In the genomic region with DNA sequence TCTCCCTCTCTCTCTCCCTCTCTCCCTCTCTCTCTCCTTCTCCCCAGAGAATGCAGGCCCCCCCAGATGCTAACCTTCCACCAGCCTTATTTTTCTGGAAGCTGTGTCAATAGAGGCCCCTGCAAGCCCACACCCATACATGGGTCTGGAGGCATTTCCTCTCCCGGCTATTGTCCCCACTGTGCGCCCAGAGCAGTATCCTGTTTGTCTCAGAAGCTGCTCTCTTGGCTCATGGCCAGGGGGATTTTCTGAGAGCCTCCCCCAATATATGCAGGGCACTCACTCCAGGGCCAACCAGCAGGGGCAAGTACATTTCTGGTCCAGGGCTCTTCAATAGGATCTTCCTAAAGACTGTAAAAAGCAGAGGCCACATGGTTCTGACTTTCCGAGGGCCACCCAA, we compare ENCODE assay signal across 8 mouse cellular contexts. TPM values are rescaled to one million over a fixed set of nuclear protein-coding genes. Genes with fewer than 3 reads are reported as not detected.
DNase-seq lines count a peak whose midpoint lies in the region; ATAC-seq and TF ChIP-seq lines count a peak whose summit lies in the region.

No protein-coding gene starts in this region.

- ATAC-seq in lung, embryonic 16.5 days (ENCODE audit: low read depth), result peak; percentile 66

- TF ChIP-seq POLR2A in kidney, adult 2 months (IDR thresholded peaks at IDR 0.05; ENCODE audit: low read depth, low read length), result no peak

- H3K4me1 ChIP-seq in kidney, adult 2 months (ENCODE audit: control insufficient read depth, insufficient read depth, low read length), result peaks cover 74% of the 10 kb centered on the region
- H3K4me1 ChIP-seq in lung, embryonic 16.5 days (replicated peaks; ENCODE audit: control insufficient read depth, insufficient read depth, low read length), result peaks cover 22% of the 10 kb centered on the region

- H3K27me3 ChIP-seq in kidney, adult 2 months (replicated peaks; ENCODE audit: control insufficient read depth, insufficient read depth, low read length), result no peaks in the 10 kb centered on the region
- H3K27me3 ChIP-seq in lung, embryonic 16.5 days (ENCODE audit: control insufficient read depth, insufficient read depth, low read depth, low read length), result no peaks in the 10 kb centered on the region

- peak overlapping the region; percentile 73 for H3K27ac ChIP-seq in layer of hippocampus, adult 2 months
- H3K27ac ChIP-seq in kidney, adult 2 months (ENCODE audit: insufficient read depth, low read depth, low read length), result peak overlapping the region; percentile 91
- H3K27ac ChIP-seq in lung, embryonic 16.5 days (ENCODE audit: low read length), result peak overlapping the region; percentile 94

- intact Hi-C loops in left cerebral cortex, postnatal 4 days (cut with DNase I), result no loop called here

- H3K4me3 ChIP-seq in layer of hippocampus, adult 2 months, result no peak overlapping the region
- no peak overlapping the region for H3K4me3 ChIP-seq in kidney, adult 2 months (ENCODE audit: insufficient read depth, low read depth, low read length)
- no peak overlapping the region for H3K4me3 ChIP-seq in lung, embryonic 16.5 days (ENCODE audit: low read length)

- no peak for DNase-seq in layer of hippocampus, adult 2 months (ENCODE audit: low spot score in 2 of 2)
- no peak for DNase-seq in layer of hippocampus, adult 8-10 months (ENCODE audit: low spot score in 2 of 2)
- DNase-seq in gastrocnemius, postnatal 25 days, result peak; percentile 24
- peak; percentile 86 for DNase-seq in kidney, adult 2 months
- no peak for DNase-seq in urinary bladder, adult 18-20 months (ENCODE audit: low spot score in 2 of 2)
- no peak for DNase-seq in left cerebral cortex, postnatal 4 days
- no peak for DNase-seq in urinary bladder, postnatal 36 days (ENCODE audit: low spot score in 2 of 2)

- WGBS in kidney, adult 2 months, result 52% methylated on average over 3 of the region's 3 CpGs
- 62% methylated on average over 3 of the region's 3 CpGs for WGBS in lung, embryonic 16.5 days

- H3K9me3 ChIP-seq in lung, embryonic 16.5 days (ENCODE audit: control insufficient read depth, low read length), result no peaks in the 10 kb centered on the region

- peak overlapping the region; percentile 58 for H3K9ac ChIP-seq in lung, embryonic 16.5 days (ENCODE audit: low read length)

- peak overlapping the region; percentile 33 for H3K4me2 ChIP-seq in lung, embryonic 16.5 days (ENCODE audit: low read depth, low read length)

- no peaks in the 10 kb centered on the region for H3K36me3 ChIP-seq in kidney, adult 2 months (ENCODE audit: control insufficient read depth, insufficient read depth, low read length)
- H3K36me3 ChIP-seq in lung, embryonic 16.5 days (ENCODE audit: control insufficient read depth, insufficient read depth, low read length), result no peaks in the 10 kb centered on the region

- TF ChIP-seq CTCF in layer of hippocampus, adult 2 months (conservative IDR thresholded peaks at IDR 0.05), result no peak
- TF ChIP-seq CTCF in kidney, adult 2 months (conservative IDR thresholded peaks at IDR 0.05; ENCODE audit: insufficient read depth, insufficient read length, low read depth, low read length), result no peak

RNA-seq across cellular contexts. Expression of gene Sh3tc1, which starts 9.9 kb away (rescaled TPM):
- total RNA-seq in layer of hippocampus, adult 2 months (2021), result 1 to 10 TPM; 1.7 to 2.4 TPM
- 1 to 10 TPM; 1.9 to 3.8 (median 3.1) TPM for total RNA-seq in layer of hippocampus, adult 8-10 months (2022)
- 1 to 10 TPM; 1.8 to 2.1 TPM for total RNA-seq in gastrocnemius, postnatal 25 days (2021)
- 35.1 and 40.1 TPM in 2 replicates for polyA plus RNA-seq in kidney, adult 2 months (2012; rRNA removed)
- 15.3 and 16.8 TPM in 2 replicates for polyA plus RNA-seq in lung, embryonic 16.5 days (2015; fragmentation: Nextera tagmentation; extraction: Ambion mirVana)
- total RNA-seq in left cerebral cortex, postnatal 4 days (2021), result 1 to 10 TPM; 2.2 to 2.3 TPM

RNA-seq across cellular contexts. Expression of gene Ablim2, which starts 27.8 kb away (rescaled TPM):
- 100 to 1,000 TPM; 133 to 163 TPM for total RNA-seq in layer of hippocampus, adult 2 months (2021)
- 100 to 1,000 TPM; 114 to 158 (median 135) TPM for total RNA-seq in layer of hippocampus, adult 8-10 months (2022)
- 10 to 100 TPM; 33.4 to 42.7 TPM for total RNA-seq in gastrocnemius, postnatal 25 days (2021)
- polyA plus RNA-seq in kidney, adult 2 months (2012; rRNA removed), result 5.8 and 7.5 TPM in 2 replicates
- polyA plus RNA-seq in lung, embryonic 16.5 days (2015; fragmentation: Nextera tagmentation; extraction: Ambion mirVana), result 0.77 and 1.5 TPM in 2 replicates
- total RNA-seq in left cerebral cortex, postnatal 4 days (2021), result 10 to 100 TPM; 48.5 to 53.3 TPM

RNA-seq across cellular contexts. Expression of gene Htra3, which starts 50.3 kb away (rescaled TPM):
- 1 to 10 TPM; 5.5 to 5.6 TPM for total RNA-seq in layer of hippocampus, adult 2 months (2021)
- 10 to 100 TPM in 1 of 4 experiments, 1 to 10 TPM in 3; 4.8 to 11.1 (median 8.9) TPM for total RNA-seq in layer of hippocampus, adult 8-10 months (2022)
- total RNA-seq in gastrocnemius, postnatal 25 days (2021), result 10 to 100 TPM; 37.4 to 46.7 TPM
- polyA plus RNA-seq in kidney, adult 2 months (2012; rRNA removed), result 9.8 and 12.4 TPM in 2 replicates
- 36.9 and 37.9 TPM in 2 replicates for polyA plus RNA-seq in lung, embryonic 16.5 days (2015; fragmentation: Nextera tagmentation; extraction: Ambion mirVana)
- total RNA-seq in left cerebral cortex, postnatal 4 days (2021), result 10 to 100 TPM; 14.9 to 17.1 TPM

Comparison
In these comparisons a context has a peak if more than half of its experiments do, and no peak if none do; other contexts are left out.
1. DNase-seq: peak in gastrocnemius, postnatal 25 days (single experiment) and kidney, adult 2 months (single experiment); none in layer of hippocampus, adult 2 months (0 of 2), layer of hippocampus, adult 8-10 months (0 of 2), urinary bladder, adult 18-20 months (0 of 2), left cerebral cortex, postnatal 4 days (single experiment) and urinary bladder, postnatal 36 days (0 of 2).
2. Peak in every context shown above with its lines, with median percentiles within 50 percentile points of each other: H3K27ac ChIP-seq.